Mouse (Mus musculus) bone marrow, adult 2 months (tissue): Measurements from ENCODE around the gene Lst1.

ENCODE experiments used
- CTCF ChIP-seq: fragments of 200-500 bp; IDR thresholded peaks from 2 replicates; pipeline ENCODE4 v1.5.1; 2011; ENCODE audit warnings: low read length, control low read depth; ENCODE audit not compliant: control insufficient read depth, insufficient read depth
- POLR2A ChIP-seq: fragments of 200-500 bp; IDR thresholded peaks from 2 replicates; pipeline ENCODE4 v1.6.1; 2011; ENCODE audit warnings: low read depth, mild to moderate bottlenecking, control low read depth, low read length, borderline replicate concordance; ENCODE audit not compliant: control insufficient read depth

DNA sequence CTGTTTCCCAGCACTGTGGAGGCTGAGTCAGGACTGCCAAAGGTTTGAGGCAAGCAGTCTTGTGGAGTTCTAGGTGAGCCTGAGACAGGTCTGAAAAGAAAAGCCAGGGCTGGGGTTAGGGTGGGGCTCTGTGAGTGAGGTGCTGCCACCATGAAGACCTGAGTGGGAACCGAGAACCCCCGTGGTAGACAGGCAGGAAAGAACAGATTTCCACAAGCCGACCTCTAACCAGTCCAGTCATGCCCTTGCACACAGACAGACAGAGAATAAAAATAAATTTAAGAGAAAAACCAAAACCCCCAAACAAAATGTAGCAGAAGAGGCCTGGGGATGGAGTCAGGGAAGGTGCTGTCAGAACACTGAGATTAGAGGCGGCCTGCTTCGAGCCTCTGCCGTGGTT lies 12.9 kb downstream of the Lst1 start:
- TF ChIP-seq CTCF (no peak), POLR2A (no peak)
